Mouse (Mus musculus): ENCODE results near the gene Gm9049. TPM values are rescaled to one million over a fixed set of nuclear protein-coding genes. Genes with fewer than 3 reads are reported as not detected.
"Not testable (repeated sequence)": the region's sequence is repeated elsewhere in the genome, so short reads cannot be mapped to it uniquely, and the experiment has no call there.

Gm9049 gene
- polyA plus RNA-seq, 1 experiment from 2014 or later: 0.10 TPM

DNA sequence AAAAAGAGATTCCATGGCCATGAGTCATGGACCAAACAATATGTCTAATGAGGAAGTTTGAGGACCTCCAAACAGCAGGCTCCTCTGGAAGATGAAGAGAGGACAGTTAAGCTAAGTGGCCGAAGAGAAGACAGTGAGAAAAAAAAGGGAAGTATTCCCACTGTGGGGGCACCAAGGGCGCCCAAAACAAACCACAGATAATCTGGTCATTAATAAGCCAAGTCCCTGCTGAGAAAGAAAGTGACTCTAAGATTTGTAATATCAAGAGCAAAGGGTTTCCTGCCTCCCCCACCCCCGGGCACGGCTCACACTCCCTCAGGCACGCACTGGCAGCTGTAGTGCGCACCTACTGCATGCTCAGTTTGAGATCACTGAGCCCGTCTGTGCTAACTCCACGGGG lies 34.9 kb downstream of the Gm9049 start:
- no peak overlapping the region for H3K27ac ChIP-seq (replicated peaks; ENCODE audit: low read depth, low read length)
- no peaks in the 10 kb centered on the region for H3K9me3 ChIP-seq (ENCODE audit: control insufficient read depth, low read length)
- H3K4me2 ChIP-seq (ENCODE audit: low read depth, low read length): no peak overlapping the region
- 75% methylated on average over 8 of the region's 8 CpGs for WGBS
- no peak overlapping the region for H3K4me3 ChIP-seq (ENCODE audit: low read depth, low read length)
- no peaks in the 10 kb centered on the region for H3K4me1 ChIP-seq (ENCODE audit: control insufficient read depth, insufficient read depth, low read length)
- H3K36me3 ChIP-seq (ENCODE audit: control insufficient read depth, insufficient read depth, low read length): no peaks in the 10 kb centered on the region
- no peaks in the 10 kb centered on the region for H3K27me3 ChIP-seq (replicated peaks; ENCODE audit: control insufficient read depth, insufficient read depth, low read length)
- H3K9ac ChIP-seq (ENCODE audit: low read depth, low read length): no peak overlapping the region
- DNase-seq (ENCODE audit: low spot score) (no peak), ATAC-seq (ENCODE audit: low read depth) (no peak)

DNA sequence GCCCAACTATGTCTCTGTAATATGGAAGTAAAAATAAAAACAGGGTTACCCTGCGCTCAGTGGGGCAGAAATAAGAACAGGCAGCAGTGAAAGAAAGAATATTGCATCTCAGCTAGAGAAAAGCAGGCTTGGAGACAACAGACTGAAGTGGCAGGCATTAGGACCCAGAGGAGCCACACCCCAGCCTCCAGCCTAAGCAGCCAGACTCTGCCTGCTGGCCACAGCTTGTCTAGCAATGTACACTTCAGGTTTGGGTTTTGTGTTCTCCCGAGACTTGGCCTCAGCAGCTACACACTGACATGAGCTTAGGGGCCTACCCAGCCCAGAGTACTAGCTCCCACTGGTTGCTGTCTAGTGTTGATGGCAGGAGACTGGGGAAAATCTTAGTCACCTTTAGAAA lies 51.8 kb downstream of the Gm9049 start:
- 45% methylated on average over 2 of the region's 2 CpGs for WGBS
- not testable (repeated sequence) for H3K9ac ChIP-seq (ENCODE audit: low read depth, low read length); H3K4me2 ChIP-seq (ENCODE audit: low read depth, low read length); H3K9me3 ChIP-seq (ENCODE audit: control insufficient read depth, low read length); ATAC-seq (ENCODE audit: low read depth); DNase-seq (ENCODE audit: low spot score); H3K4me3 ChIP-seq (ENCODE audit: low read depth, low read length); H3K4me1 ChIP-seq (ENCODE audit: control insufficient read depth, insufficient read depth, low read length); H3K27ac ChIP-seq (replicated peaks; ENCODE audit: low read depth, low read length); H3K36me3 ChIP-seq (ENCODE audit: control insufficient read depth, insufficient read depth, low read length); H3K27me3 ChIP-seq (replicated peaks; ENCODE audit: control insufficient read depth, insufficient read depth, low read length)

Other genes starting within 250 kb of the Gm9049 start
- gene Mdm1, start 212.3 kb downstream of the Gm9049 start, polyA plus RNA-seq (2014; fragmentation: Nextera tagmentation; extraction: Ambion mirVana): 27.2 and 31.7 TPM in 2 replicates
- not detected in 2 replicates for gene Il22, start 149.2 kb downstream of the Gm9049 start, polyA plus RNA-seq (2014; fragmentation: Nextera tagmentation; extraction: Ambion mirVana)
- not detected in 2 replicates for gene Gm32717, start 113.3 kb downstream of the Gm9049 start, polyA plus RNA-seq (2014; fragmentation: Nextera tagmentation; extraction: Ambion mirVana)
- not detected in 2 replicates for gene Gm32802, start 95.4 kb downstream of the Gm9049 start, polyA plus RNA-seq (2014; fragmentation: Nextera tagmentation; extraction: Ambion mirVana)
- not detected in 2 replicates for gene Iltifb, start 59.1 kb downstream of the Gm9049 start, polyA plus RNA-seq (2014; fragmentation: Nextera tagmentation; extraction: Ambion mirVana)
- 0.09 TPM in 1 of 2 replicates, not detected in the other for gene Gm9040, start 27.1 kb downstream of the Gm9049 start, polyA plus RNA-seq (2014; fragmentation: Nextera tagmentation; extraction: Ambion mirVana)
- gene Gm9044, start 21.7 kb downstream of the Gm9049 start, polyA plus RNA-seq (2014; fragmentation: Nextera tagmentation; extraction: Ambion mirVana): 0.09 TPM in 1 of 2 replicates, not detected in the other
- 0.10 TPM in 1 of 2 replicates, not detected in the other for gene Gm9045, start 16.3 kb downstream of the Gm9049 start, polyA plus RNA-seq (2014; fragmentation: Nextera tagmentation; extraction: Ambion mirVana)
- gene Gm9046, start 10.8 kb downstream of the Gm9049 start, polyA plus RNA-seq (2014; fragmentation: Nextera tagmentation; extraction: Ambion mirVana): not detected in 2 replicates
- gene Gm9048, start 5.4 kb downstream of the Gm9049 start, polyA plus RNA-seq (2014; fragmentation: Nextera tagmentation; extraction: Ambion mirVana): not detected in 2 replicates
- gene Ifng, start 86.9 kb upstream of the Gm9049 start, polyA plus RNA-seq (2014; fragmentation: Nextera tagmentation; extraction: Ambion mirVana): not detected in 2 replicates